Mouse (Mus musculus) thymus, postnatal 0 days (tissue): ENCODE results near the gene Tcf7l2. TPM values are rescaled to one million over a fixed set of nuclear protein-coding genes. Genes with fewer than 3 reads are reported as not detected.
A peak's percentile ranks its signal among the peaks of the same experiment; 100 is the strongest.

Experiments
- DNase-seq: peaks from one replicate; pipeline ENCODE4 v3.0.0-alpha.2; 2015; ENCODE audit warnings: low spot score
- polyA plus RNA-seq: library from polyadenylated mRNA; unstranded; fragments of >200 nt; fragmentation: Nextera tagmentation; extraction: Ambion mirVana; gene quantifications from 2 replicates; pipeline ENCODE4 v1.2.1, GENCODE M21; 2015

Tcf7l2 gene
- polyA plus RNA-seq, 1 experiment from 2014 or later: 14.1 TPM

GRCm38 (mm10) chr19:55902573-55903385, 161.2 kb downstream of the Tcf7l2 start:
- DNase-seq: no peak

- peak; percentile 42 for DNase-seq
These were observed 167.4 kb downstream of the Tcf7l2 start for GRCm38 (mm10) chr19:55909039-55909438.

GRCm38 (mm10) chr19:55911941-55912340, 170.3 kb downstream of the Tcf7l2 start:
- DNase-seq: no peak

GRCm38 (mm10) chr19:55912813-55913212, 171.2 kb downstream of the Tcf7l2 start:
- no peak for DNase-seq

- DNase-seq: no peak
These were observed 172.0 kb downstream of the Tcf7l2 start for GRCm38 (mm10) chr19:55913585-55913984.

GRCm38 (mm10) chr19:55914614-55915211, 173.1 kb downstream of the Tcf7l2 start:
- DNase-seq: peak; percentile 2

GRCm38 (mm10) chr19:55915506-55915905, 173.9 kb downstream of the Tcf7l2 start:
- DNase-seq: peak; percentile 88

- no peak for DNase-seq
These were observed 174.6 kb downstream of the Tcf7l2 start for GRCm38 (mm10) chr19:55916211-55916610.

- DNase-seq: no peak
These were observed 182.3 kb downstream of the Tcf7l2 start for GRCm38 (mm10) chr19:55923789-55924426.

- no peak for DNase-seq
These were observed 183.2 kb downstream of the Tcf7l2 start for GRCm38 (mm10) chr19:55924800-55925199.

- DNase-seq: no peak
These were observed 183.8 kb downstream of the Tcf7l2 start for GRCm38 (mm10) chr19:55925425-55925803.

- no peak for DNase-seq
These were observed 184.3 kb downstream of the Tcf7l2 start for GRCm38 (mm10) chr19:55925804-55926521.

GRCm38 (mm10) chr19:55926858-55927673, 185.4 kb downstream of the Tcf7l2 start:
- no peak for DNase-seq

- DNase-seq: no peak
These were observed 186.0 kb downstream of the Tcf7l2 start for GRCm38 (mm10) chr19:55927674-55928061.

- no peak for DNase-seq
These were observed 187.1 kb downstream of the Tcf7l2 start for GRCm38 (mm10) chr19:55928674-55929073.

GRCm38 (mm10) chr19:55931642-55932041, 190.0 kb downstream of the Tcf7l2 start:
- no peak for DNase-seq

- DNase-seq: no peak
These were observed 192.5 kb downstream of the Tcf7l2 start for GRCm38 (mm10) chr19:55933947-55934729.

- DNase-seq: no peak
These were observed 193.0 kb downstream of the Tcf7l2 start for GRCm38 (mm10) chr19:55934730-55935003.

GRCm38 (mm10) chr19:55937026-55937425, 195.4 kb downstream of the Tcf7l2 start:
- no peak for DNase-seq
